Mouse (Mus musculus) c-Kit-positive CD71-negative TER-119-negative erythroid progenitor cells, embryonic 14.5 days (primary cell): Measurements from ENCODE around the gene Sox5.

Source experiments
- DNase-seq: peaks from one replicate; pipeline ENCODE4 v3.0.0-alpha.2; 2013; ENCODE audit warnings: low read depth

The Sox5 gene

DNA sequence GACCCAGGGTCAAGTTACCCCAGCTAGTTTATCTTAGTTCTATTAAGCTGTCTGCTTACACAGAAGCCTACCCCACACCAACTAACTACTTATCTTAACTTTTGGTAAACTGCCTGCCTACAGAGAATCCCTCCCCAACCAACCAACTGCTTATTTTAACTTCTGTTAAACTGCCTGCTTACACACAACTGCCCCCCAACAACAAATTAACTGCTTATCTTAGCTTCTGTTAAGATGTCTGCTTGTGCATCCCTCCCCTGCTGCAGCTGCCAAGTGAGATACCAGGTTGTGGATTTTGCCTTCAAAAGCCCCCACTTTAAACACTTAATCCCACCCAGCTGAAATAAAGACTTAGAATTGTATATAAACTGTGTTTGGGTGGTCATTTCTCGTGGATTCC is 215.9 kb downstream of the Sox5 start:
- DNase-seq = no peak

DNA sequence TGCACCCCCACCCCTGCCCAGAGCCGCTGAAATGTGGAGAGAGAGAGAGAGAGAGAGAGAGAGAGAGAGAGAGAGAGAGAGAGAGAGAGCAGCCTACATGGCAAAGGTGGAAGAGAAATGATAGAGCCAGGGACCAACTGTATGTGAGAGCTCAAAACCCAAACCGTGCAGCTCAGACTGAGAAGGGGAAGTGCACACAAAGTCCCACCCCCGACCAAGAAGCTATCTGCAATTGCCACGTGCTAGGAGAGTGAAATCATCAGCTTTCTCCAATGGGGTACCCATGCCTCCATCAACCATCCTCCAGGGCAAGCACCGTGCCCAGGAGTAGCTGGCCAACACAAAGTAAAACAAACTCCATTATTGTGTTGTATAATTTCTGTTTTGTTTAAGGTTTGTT is 220.1 kb downstream of the Sox5 start:
- no peak for DNase-seq

DNA sequence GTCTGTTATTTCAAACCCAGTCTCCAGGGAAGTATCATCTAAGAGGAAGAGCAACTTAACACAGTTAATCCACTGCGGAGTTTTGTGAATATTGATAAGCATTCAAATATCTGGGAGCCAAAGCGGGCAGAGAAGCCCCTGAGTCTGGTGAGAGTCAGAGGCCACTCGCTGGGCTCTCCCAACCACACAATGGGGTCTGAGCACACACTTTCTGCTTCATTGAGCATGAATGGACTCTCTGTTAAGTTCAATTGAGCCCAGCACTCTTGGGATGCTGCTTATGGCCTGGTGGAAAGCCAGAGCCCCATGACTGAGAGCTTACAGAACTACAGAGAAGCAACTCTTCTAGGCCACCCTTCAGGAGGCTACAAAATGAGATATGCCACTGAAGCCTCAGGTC is 221.6 kb downstream of the Sox5 start:
- no peak for DNase-seq

DNA sequence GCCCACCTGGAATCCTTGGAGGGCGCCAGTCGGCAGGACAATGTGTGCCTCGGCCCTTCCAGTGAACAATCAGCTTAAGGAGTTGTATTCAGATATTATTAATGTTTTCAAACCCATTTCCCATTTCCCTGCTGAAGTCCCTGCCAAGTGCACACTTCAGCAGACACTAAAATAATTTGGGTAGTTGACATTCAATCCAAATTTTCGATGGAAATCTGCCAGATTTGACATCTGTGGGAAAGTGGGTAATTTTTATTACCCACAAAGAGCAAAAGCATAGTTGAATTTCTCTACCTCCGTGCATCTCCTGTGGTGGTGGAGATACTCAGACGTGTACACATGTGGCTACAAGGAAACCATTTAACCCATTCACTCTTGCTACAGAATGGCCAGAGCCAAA is 228.3 kb downstream of the Sox5 start:
- no peak for DNase-seq

DNA sequence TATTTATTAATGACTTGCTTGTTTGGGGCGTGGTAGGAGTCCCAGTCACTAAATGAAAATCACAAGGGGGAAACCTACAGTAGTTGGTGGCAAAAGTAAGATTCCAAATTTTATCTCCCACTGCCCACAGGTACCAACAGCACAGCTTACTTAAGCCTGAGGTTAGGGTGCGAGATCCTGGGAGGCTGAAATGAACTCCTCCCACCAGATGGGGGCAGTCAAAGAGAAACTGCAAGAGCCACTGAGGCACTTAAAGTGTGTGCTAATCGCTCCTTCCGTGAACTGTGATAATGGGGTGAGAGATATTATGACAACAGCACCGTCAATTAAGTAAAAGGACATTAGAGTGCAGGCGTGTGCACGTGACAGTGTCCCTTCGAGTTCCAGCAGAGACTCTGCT is 232.8 kb downstream of the Sox5 start:
- DNase-seq = no peak

DNA sequence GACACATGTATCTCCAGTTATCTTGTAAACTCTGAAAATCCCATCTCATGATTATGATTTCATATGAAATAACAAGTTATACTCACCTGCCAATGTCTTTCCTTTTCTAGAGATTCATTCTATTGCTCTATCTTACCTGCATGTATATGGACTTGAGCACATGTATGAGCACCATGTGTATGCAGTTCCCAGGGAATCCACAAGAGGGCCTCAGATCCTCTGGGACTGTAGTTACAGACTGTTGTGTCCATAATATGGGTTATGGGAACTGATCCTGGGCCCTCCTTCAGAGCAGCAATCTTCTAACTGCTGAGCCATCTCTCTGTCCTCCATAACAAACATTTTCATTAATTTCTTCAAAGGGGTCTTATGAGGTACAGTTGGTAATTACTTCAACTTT is 234.6 kb downstream of the Sox5 start:
- no peak for DNase-seq

DNA sequence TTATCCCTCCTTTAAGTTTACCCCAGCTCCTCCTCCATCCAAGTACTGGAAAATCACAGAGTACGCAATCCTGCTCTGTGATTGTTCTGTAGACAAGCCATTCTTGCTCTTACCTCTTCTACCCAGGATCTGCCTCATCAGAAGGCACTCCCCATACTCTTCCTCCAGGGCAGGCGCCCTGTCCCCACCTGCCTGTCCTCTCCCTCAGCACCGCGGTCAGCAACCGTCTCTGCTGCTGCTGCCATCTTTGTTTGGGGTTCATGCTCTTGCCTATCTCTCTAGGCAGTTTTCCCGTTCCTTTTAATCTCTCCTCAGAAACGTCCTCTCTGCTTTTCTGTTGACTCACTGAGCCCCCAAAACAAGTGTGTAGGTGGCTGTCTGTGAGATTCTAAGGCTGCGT is 236.2 kb downstream of the Sox5 start:
- DNase-seq = no peak

DNA sequence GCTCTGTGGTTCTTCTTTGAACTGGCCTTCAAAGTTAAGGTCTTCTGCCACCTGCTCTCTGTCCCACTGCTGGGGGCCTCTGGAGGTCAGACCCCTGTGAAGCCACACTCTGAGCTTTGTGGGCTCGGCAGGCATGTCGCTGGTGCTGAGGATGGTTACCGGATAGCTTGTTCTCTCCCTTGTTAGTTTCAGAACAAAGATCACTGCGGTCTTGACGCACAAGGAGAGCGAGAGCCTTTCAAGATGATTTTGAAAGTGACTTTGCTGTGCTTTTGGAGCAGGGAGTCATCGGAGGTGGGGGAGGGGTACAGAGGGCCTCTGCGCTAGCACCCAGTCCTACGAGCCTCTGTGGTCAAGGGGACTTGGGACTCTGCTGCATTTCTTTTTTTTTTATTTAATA is 240.5 kb downstream of the Sox5 start:
- no peak for DNase-seq

DNA sequence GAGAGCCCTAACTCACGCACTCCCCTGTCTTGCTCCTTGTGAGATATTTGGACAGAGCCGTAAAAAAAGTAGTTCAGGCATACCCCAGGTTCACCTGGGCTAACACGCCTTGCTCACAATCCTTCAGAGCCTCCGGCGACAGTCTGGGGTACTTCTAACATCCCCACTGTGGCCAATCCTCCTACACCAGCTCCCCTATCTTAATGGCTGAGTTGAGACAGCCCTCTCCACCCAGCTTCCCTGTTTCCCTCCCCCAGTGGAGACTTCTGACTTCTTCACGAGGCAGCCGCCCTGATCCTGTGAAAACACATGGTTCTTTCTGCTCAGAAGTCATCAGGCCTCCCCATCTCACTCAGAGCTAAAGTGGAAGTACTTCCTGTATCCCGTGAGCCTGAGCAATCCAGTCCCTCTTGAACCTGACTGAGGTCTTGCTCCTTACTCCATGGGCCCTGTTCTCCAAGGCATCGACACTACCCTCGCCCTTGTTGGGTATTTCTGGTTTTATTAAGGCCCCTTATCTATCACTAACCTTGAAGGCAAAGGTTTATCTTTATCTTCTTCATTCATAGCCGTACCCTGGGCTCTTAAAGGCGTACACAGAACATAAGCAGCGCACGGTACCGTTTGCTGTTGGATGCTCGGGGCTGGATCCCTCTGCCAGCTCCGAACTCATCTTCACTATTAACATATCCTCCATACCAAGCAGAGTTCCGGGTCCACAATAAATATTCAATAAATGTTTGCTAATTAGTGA is 242.2 kb downstream of the Sox5 start:
- no peak for DNase-seq

DNA sequence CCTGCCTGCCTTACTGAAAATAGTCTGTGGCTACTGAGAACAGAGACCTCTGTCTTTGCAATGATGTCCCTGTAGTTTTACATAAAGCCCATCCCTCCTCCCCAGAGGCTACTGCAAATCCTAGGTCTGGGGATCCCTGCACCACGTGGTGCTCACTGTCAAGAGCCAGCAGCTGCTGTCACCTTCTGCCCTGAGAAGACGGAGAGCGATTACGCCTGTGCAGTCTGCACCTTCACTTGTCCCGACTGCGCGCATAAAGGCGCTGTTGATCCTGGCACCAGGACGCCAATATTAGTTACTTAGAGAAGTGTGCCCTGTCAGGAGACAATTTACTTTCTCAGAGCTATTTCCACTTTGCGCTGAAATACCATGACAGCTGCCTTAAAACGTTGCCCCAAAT is 258.3 kb downstream of the Sox5 start:
- DNase-seq = no peak

DNA sequence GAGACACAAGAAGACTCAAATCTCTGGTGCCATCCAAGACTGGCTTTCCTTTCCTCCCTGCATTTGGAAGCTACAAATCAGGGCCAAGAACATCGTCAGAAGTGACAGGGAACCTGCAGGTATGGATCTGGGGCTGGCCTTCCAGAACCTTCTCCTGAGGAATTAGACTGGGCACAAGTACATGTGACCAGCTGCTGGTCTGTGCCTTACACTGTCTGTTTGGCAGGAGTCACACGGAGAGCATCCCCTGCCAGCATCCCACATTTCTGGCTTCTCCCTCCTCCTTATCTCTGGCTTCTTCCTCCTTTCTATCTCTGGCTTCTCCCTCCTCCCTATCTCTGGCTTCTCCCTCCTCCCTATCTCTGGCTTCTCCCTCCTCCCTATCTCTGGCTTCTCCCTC is 263.0 kb downstream of the Sox5 start:
- no peak for DNase-seq

DNA sequence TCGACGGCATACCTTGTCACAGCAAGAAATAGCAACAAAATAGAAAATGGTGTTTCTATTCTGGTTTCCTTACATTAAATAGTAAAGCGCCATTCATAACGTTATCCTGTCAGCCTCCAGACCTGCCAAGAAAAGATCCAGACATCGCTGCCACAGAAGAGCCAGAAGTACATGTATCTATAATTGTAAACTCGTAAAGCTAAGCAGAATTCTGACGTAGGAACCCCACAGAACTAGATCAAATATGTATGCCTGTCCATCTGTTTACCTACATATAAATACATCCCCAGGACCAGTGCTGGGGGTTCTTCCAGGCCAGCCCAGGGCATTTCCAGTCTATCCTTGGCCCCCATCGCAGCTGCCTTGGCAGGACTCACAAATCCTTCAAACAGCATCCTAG is 265.9 kb downstream of the Sox5 start:
- DNase-seq = no peak

DNA sequence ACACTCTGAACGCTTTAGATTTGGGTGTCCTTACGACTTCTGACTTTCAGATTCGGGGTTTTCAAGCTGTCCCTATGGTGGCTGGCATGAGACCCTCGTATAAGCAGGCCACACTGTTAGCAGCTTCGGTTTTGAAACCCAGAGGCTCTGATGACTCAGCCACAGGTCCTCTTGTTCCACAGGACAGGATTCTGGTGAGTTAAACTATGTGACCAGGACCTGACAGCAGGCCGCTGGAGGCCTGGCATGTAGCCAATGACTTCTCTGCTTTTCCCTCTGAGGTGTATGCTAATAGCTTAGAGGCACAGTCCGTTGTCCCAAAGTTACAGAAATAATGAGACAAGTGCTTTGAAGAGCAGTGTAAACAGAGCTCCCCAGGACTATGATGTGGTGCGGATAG is 268.0 kb downstream of the Sox5 start:
- DNase-seq = no peak

DNA sequence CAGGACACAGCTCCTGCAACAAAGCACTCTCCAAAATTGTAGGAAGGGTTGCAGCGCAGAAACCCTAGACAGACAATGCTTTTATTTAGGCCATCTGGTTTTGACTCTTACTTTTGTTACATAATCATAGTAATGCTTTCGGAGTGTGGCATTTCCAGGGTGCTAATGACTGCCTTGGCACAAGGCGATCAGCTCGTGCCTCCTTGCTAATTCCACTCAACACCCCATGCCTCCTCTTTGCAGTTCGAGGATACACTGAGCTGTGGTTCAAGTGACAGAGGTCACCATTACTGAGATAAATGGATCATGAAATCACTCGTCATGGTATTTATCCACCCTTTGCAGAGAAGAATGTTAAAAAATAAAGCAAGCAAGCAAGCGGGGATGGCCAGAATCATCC is 269.9 kb downstream of the Sox5 start:
- no peak for DNase-seq

DNA sequence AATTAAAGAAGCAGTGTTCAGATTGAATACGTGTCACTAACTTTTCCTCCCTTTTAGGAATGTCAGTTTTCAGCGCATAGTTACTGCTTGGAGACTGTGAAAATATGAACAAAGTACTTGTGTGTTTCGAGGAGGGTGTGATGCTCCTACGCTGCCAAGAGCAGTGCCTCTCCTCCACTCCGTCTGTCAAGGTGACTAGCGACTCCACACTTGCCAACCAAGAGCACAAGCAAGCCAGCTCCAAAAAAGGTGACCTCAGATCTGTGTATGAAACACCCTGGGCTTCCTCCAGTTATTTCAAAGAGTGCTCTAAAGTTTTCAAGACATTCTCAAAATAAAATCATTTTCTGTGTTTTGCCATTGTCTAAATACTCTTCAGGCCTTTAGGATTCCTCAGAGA is 271.6 kb downstream of the Sox5 start:
- no peak for DNase-seq

DNA sequence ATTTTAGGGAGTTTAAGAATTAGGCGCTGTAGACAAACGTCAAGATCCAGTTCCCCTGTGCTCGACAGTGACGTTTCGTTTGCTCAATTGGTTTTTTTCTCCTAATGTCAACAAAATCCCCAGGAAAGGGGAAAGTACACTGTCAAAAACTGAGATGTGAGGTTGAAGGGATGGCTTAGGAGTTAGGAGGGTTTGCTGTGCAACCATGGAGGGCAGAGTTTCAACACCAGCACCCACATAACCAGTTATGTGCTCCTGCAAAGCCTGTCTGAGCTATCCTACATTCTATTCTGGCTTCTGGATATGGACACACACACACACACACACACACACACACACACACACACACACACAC is 277.6 kb downstream of the Sox5 start:
- no peak for DNase-seq

DNA sequence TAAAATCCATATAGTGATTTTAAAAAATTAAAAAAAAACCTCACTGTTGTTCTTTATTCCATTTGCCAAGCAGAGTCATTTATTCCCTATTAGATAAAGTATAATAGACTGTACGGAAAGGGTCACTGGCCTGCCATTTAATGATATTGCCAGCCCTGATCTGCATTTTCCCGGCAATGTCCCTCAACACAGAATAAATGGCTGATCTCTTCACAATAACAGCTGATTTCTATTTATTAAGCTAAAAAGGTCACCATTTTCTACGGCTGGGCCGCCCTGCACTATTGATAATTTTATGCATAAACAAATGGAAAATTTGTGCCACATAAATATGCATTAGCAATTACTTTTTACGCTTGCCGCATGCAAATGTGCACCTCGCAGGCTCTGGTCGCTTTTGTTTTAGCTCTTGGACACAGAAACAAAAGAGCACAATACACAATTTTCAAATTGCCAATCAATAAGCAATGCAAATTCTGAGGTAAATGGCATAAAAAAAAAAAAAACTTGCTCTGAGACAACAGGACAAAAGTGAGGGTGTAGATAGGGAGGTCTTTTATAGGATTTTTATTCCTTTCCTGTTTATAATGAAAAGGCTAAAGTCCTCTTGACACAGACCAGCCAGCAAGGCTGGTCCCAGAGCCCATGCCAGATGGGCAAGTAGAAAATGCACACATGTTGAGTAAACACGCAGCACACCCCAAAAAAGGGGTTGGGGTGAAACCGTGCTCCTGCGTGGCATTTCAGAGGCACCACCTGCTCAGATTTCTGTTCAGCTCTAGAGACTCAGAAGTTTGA is 278.2 kb downstream of the Sox5 start:
- no peak for DNase-seq

DNA sequence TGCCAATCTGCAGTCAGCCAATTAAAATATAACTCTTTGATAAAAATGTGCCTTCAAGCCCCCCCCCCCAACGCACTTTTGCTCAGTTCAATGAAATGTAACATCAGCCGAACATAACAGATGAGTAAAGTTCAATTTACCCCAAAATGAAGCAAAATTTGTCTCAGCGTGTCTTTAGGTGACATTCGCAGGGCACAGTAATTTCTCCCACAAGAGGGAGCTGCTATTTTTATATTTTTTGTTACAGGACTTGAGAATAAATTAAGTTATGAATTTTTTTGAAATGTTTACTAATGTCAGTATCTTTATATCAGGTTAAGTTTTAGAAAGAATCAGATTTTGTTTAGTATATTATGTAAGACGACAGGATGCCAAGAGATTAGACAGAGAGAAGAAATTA is 280.3 kb downstream of the Sox5 start:
- no peak for DNase-seq

DNA sequence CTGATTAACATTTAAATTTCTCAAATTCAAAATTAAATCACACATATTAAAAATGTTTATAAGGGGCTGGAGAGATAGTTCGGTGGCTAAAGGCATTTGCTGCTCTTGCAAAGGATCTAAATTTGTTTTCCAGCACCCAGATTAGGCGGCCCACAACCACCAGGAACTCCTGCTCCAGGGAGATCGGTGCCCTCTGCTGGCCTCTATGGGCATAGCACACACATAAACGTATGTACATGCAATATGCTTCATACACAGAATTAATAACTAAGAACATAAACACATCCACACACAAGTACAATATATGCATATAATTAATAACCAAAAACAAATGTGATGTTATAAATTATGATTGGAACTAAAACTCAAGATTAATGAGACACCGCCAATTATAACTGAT is 283.6 kb downstream of the Sox5 start:
- DNase-seq = no peak

DNA sequence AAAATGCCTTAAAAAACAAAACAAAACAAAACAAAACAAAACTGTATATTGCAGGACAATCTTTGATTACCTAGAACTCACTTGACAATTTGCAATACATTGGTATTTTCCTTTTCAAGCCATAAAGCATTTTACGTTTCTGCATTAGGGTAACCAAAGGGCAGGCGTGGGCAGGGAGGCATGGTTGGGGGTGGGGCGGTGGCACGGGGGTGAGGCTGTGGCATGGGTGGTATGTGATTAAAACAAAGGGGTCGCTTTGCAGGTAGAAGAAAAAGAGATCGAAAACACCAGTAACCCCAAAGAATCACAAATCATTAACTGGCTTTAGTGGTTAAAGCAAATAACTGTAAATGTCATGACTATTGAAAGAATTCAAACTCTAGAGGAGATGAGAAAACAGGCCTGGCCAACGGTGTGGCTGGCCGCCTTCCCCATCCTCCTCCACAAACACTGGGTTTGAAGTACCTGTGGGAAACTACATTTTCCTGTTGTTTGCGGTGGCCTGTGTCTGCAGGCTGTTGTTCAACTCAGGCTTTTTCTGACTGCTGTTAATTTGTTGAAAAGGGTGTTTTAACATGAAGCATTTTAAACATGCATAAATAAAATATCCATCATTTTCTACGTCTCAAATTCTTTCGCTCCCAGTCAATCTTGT is 289.9 kb downstream of the Sox5 start:
- DNase-seq = no peak

DNA sequence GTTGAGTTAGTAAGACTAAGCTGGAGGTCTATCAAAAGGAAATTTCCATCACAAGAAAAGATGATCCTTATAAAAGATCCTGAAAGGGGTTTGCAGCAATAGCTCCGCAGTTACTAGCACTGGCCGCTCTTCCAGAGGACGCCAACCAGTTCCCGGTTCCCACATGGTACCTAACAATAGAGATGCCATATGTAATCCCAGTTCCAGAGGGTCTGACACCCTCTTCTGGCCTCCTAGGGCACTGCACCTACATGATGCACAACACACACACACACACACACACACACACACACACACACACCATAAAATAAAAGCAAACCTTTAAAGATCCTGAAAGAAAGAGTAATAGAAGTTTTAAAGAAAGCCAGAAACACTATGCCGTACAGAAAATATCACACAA is 290.9 kb downstream of the Sox5 start:
- DNase-seq = no peak

DNA sequence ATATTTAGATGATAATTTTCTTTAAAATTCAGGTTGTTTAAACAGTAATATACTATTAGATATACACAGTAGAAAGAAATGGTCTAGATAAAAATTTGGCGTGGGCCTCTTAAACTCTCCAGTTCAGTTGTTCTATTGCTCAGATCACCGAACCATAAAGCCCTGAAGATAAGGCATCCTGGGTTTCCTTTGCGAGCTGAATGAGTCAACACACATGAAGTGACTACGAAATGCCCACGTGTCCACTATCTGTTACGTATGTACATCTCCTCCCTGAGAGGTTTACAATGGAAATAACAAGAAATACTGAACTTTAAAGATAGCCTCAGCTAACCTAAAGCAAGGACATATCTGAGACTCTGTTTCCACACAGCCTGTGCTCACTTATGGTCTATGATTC is 296.2 kb downstream of the Sox5 start:
- DNase-seq = no peak

DNA sequence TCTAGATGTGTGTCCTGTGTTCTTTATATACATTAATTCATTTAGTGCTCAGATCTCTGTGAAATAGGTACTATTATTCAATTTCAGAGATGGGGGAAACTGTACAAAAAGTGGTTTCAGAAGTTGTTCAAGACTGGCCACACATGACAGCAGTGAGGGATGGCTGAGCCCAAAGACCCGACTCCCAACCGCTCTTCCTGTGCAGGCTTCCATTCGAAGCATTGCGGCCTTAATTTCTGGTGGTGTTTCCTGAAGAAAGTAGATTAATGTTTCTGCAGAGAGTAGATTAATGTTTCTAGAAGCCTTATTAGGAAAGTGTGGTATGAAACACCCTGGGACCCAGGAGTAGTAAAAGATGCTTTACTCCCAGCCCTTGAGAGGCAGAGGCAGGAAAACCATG is 298.6 kb downstream of the Sox5 start:
- DNase-seq = no peak
